Comparison of ENCODE assay signal across 1 mouse cellular context in the genomic region with DNA sequence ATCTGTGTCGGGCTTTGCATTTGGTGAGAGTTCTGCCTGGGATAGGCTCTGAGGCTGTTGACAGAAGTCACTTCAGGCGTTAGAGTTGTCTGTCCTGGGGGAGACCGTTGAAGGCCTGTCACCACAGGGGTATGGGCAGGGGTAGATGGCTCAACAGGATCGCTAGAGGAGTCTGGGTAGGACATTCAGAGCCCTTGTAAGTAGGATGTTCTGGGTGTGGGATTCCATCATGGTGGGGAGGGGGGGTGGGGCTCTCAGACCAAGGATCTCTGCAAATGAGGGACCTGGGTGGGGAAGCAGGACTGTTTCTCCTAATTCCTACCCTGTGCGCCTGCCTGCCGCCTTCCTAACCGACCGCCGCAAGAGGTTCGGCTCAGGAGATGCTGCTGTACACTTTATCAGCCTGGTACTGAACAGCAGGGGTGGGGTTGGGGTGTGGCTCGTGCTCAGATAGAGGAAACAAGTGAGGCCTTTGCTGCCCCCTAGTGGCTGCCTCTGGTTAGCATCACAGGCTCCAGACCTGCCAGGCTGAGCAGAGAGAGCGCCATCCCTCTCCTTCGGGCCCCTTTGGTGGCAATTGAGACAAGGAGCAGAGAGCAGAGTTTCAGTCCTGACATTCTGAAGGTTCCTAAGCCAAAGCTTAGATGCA.
A peak's percentile ranks its signal among the peaks of the same experiment; 100 is the strongest.
TF ChIP-seq lines count a peak whose summit lies in the region.

No protein-coding gene starts in this region.

TF ChIP-seq in CH12.LX, 34 proteins besides CTCF, POLR2A, EP300 and RAD21:
- no peak for TF ChIP-seq NELFE (IDR thresholded peaks at IDR 0.05; ENCODE audit: low read depth, low read length)
- no peak for TF ChIP-seq GABPA (IDR thresholded peaks at IDR 0.05; ENCODE audit: insufficient replicate concordance, low read depth, low read length)
- no peak for TF ChIP-seq SIN3A (IDR thresholded peaks at IDR 0.05; ENCODE audit: low read length)
- no peak for TF ChIP-seq CHD2 (IDR thresholded peaks at IDR 0.05; ENCODE audit: low read length)
- no peak for TF ChIP-seq KAT2A (IDR thresholded peaks at IDR 0.05; ENCODE audit: insufficient replicate concordance, low read length)
- TF ChIP-seq JUN (IDR thresholded peaks at IDR 0.05; ENCODE audit: insufficient read depth, low read depth, low read length) = no peak
- no peak for TF ChIP-seq USF2 (conservative IDR thresholded peaks at IDR 0.05; ENCODE audit: low read depth, low read length)
- no peak for TF ChIP-seq UBTF (IDR thresholded peaks at IDR 0.05; ENCODE audit: low read depth, low read length)
- TF ChIP-seq BHLHE40 (IDR thresholded peaks at IDR 0.05; ENCODE audit: low read depth, low read length) = peak; percentile 68
- no peak for TF ChIP-seq PAX5 (IDR thresholded peaks at IDR 0.05; ENCODE audit: low read length)
- 0 out of 2 replicates have a peak, but pooled peaks have one; percentile 34 for TF ChIP-seq MYC (IDR thresholded peaks at IDR 0.05; ENCODE audit: low read depth, low read length)
- no peak for TF ChIP-seq USF1 (IDR thresholded peaks at IDR 0.05; ENCODE audit: low read depth, low read length)
- TF ChIP-seq SMC3 (IDR thresholded peaks at IDR 0.05; ENCODE audit: low read depth, low read length) = peak; percentile 64
- TF ChIP-seq ELF1 (IDR thresholded peaks at IDR 0.05; ENCODE audit: low read depth, low read length) = no peak
